Mouse (Mus musculus) ovary, postnatal 36 days (tissue): ENCODE results near the gene Ms4a13.
A peak's percentile ranks its signal among the peaks of the same experiment; 100 is the strongest.
"Not testable (repeated sequence)": the region's sequence is repeated elsewhere in the genome, so short reads cannot be mapped to it uniquely, and the experiment has no call there.

Experiments used
- DNase-seq: peaks from one replicate; pipeline ENCODE4 v3.0.0; 2022; ENCODE audit warnings: low spot score, mixed read lengths

Gene Ms4a13

GRCm38 (mm10) chr19:11196546-11196945 lies at the start of gene Ms4a13:
TSS of gene Ms4a13 (minus strand) at chr19:11196737.
- DNase-seq = no peak

- DNase-seq = no peak
Measured at GRCm38 (mm10) chr19:11244230-11244629, 47.7 kb upstream of the Ms4a13 start.

GRCm38 (mm10) chr19:11242560-11242959 lies 46.0 kb upstream of the Ms4a13 start:
- DNase-seq = no peak

GRCm38 (mm10) chr19:11235820-11236219 lies 39.3 kb upstream of the Ms4a13 start:
- DNase-seq = no peak

- no peak for DNase-seq
Measured at GRCm38 (mm10) chr19:11234921-11235735, 38.6 kb upstream of the Ms4a13 start.

- DNase-seq = no peak
Measured at GRCm38 (mm10) chr19:11234244-11234643, 37.7 kb upstream of the Ms4a13 start.

- no peak for DNase-seq
Measured at GRCm38 (mm10) chr19:11232348-11232747, 35.8 kb upstream of the Ms4a13 start, which contains the start of gene Ms4a12. TSS of gene Ms4a12 (minus strand) at chr19:11232448.

- DNase-seq = no peak
Measured at GRCm38 (mm10) chr19:11192552-11192951, 4.0 kb downstream of the Ms4a13 start.

GRCm38 (mm10) chr19:11184121-11184520 lies 12.4 kb downstream of the Ms4a13 start:
- no peak for DNase-seq

GRCm38 (mm10) chr19:11177464-11177863 lies 19.1 kb downstream of the Ms4a13 start:
- DNase-seq = no peak

GRCm38 (mm10) chr19:11165172-11165571 lies 31.4 kb downstream of the Ms4a13 start, which contains the start of gene 1700025F22Rik:
TSS of gene 1700025F22Rik (minus strand) at chr19:11165320.
- DNase-seq = peak; percentile 9

- DNase-seq = not testable (repeated sequence)
Measured at GRCm38 (mm10) chr19:11157890-11158289, 38.6 kb downstream of the Ms4a13 start.

- no peak for DNase-seq
Measured at GRCm38 (mm10) chr19:11135336-11135735, 61.2 kb downstream of the Ms4a13 start.

- no peak for DNase-seq
Measured at GRCm38 (mm10) chr19:11134852-11135251, 61.7 kb downstream of the Ms4a13 start.

- DNase-seq = not testable (repeated sequence)
Measured at GRCm38 (mm10) chr19:11130776-11131175, 65.8 kb downstream of the Ms4a13 start, which contains the start of gene 1700017D01Rik. TSS of gene 1700017D01Rik (minus strand) at chr19:11130876.

GRCm38 (mm10) chr19:11129702-11130101 lies 66.8 kb downstream of the Ms4a13 start:
- no peak for DNase-seq

- peak; percentile 23 for DNase-seq
Measured at GRCm38 (mm10) chr19:11121016-11121420, 75.5 kb downstream of the Ms4a13 start.
